Mouse (Mus musculus) small intestine, adult 2 months (tissue): Measurements from ENCODE around the gene Pif1. TPM values are rescaled to one million over a fixed set of nuclear protein-coding genes. Genes with fewer than 3 reads are reported as not detected.

Experiments used
- H3K27ac ChIP-seq: fragments of 200-500 bp; 2 replicates; pipeline ENCODE4 v1.5.1; 2012; ENCODE audit warnings: low read depth, low read length, control low read depth, inconsistent platforms; ENCODE audit not compliant: insufficient read depth
- H3K27me3 ChIP-seq: fragments of 200-500 bp; 2 replicates; pipeline ENCODE4 v1.6.1; 2012; ENCODE audit warnings: mild to moderate bottlenecking, moderate library complexity, low read length, inconsistent platforms; ENCODE audit not compliant: control insufficient read depth, insufficient read depth
- H3K36me3 ChIP-seq: fragments of 200-500 bp; 2 replicates; pipeline ENCODE4 v1.6.1; 2012; ENCODE audit warnings: mild to moderate bottlenecking, low read length, control low read depth, inconsistent platforms; ENCODE audit not compliant: control insufficient read depth, insufficient read depth
- H3K4me1 ChIP-seq: fragments of 200-500 bp; 2 replicates; pipeline ENCODE4 v1.6.1; 2012; ENCODE audit warnings: low read length, inconsistent platforms, mixed read lengths; ENCODE audit not compliant: control insufficient read depth, insufficient read depth, insufficient read length
- H3K4me3 ChIP-seq: fragments of 200-500 bp; 2 replicates; pipeline ENCODE4 v1.5.1; 2012; ENCODE audit warnings: low read depth, mild to moderate bottlenecking, control low read depth, inconsistent platforms, low read length, moderate library complexity
- CTCF ChIP-seq: fragments of 200-500 bp; IDR thresholded peaks from 2 replicates; pipeline ENCODE4 v1.5.1; 2012; ENCODE audit warnings: low read depth, mild to moderate bottlenecking, control low read depth, inconsistent platforms, low read length, moderate library complexity, mixed read lengths; ENCODE audit not compliant: insufficient replicate concordance, insufficient read length; ENCODE audit errors: extremely low read depth
- POLR2A ChIP-seq: fragments of 200-500 bp; IDR thresholded peaks from 2 replicates; pipeline ENCODE4 v1.6.1; 2012; ENCODE audit warnings: low read depth, mild to moderate bottlenecking, control low read depth, inconsistent platforms, low read length, moderate library complexity
- WGBS: fragments of 180-500 bp; shearing (Covaris S2); methylation state at CpG from one replicate; pipeline ENCODE4 v1.1.7; 2018; 5-methylcytosine and 5-hydroxymethylcytosine counted together
- polyA plus RNA-seq: library from polyadenylated mRNA; depleted of rRNA; stranded (reverse); fragments of >200 nt; gene quantifications from 2 replicates; pipeline ENCODE4 v1.2.3, GENCODE M21; 2012

Gene Pif1
- polyA plus RNA-seq, 1 experiment: 3.8 TPM

- H3K4me1 ChIP-seq: no peaks in the 10 kb centered on the region
- peaks cover 6% of the 10 kb centered on the region for H3K36me3 ChIP-seq
- no peak overlapping the region for H3K27ac ChIP-seq
- H3K4me3 ChIP-seq: no peak overlapping the region
- no peaks in the 10 kb centered on the region for H3K27me3 ChIP-seq
- WGBS: 41% methylated on average over 9 of the region's 11 CpGs
- peak; percentile 53; the same call in 1 of the 2 replicates for TF ChIP-seq CTCF
- no peak for TF ChIP-seq POLR2A
These were observed 11.8 kb downstream of the Pif1 start for GRCm38 (mm10) chr9:65598765-65599249.

- Histone ChIP-seq H3K4me3 (no peak overlapping the region), H3K36me3 (no peaks in the 10 kb centered on the region), H3K4me1 (no peaks in the 10 kb centered on the region), H3K27me3 (no peaks in the 10 kb centered on the region), H3K27ac (no peak overlapping the region)
- 53% methylated on average over 2 of the region's 2 CpGs for WGBS
- TF ChIP-seq CTCF (no peak), POLR2A (no peak)
These were observed 14.0 kb downstream of the Pif1 start for GRCm38 (mm10) chr9:65600951-65601350.

DNA sequence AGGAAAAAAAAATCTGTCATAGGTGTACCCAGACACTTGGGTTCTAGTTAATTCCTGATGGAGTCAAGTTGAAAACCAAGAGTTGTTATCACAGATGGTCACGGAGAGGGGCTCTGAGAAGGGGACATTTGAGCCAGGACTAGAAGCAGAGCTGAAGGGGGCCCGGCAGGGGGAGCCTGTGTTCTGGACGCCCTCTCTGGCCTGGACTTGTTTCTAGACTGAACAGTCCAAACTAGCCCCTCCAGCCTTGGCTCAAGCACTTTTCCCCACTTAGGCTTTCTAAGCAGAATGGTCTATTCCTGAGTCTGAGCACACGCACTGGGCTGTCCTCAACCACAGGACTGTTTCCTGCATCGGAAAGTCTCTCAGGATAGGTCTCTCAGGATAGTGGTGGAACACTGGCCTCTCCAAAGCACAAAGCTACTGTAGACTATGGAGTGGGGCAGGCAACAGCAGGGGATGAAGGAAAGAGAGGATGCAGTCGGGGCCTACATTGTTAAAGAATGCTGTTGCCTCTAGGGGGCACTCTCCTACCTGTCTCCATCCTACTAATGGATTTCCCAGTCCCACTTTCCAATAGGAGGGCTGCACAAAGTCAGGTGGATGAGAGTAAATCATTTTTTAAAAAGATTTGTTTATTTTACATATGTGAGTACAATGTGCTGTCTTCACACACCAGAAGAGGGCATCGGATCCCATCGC, 16.6 kb downstream of the Pif1 start:
- WGBS: 64% methylated on average over 8 of the region's 8 CpGs
- Histone ChIP-seq H3K4me1 (no peaks in the 10 kb centered on the region), H3K4me3 (no peak overlapping the region), H3K27ac (no peak overlapping the region), H3K36me3 (no peaks in the 10 kb centered on the region), H3K27me3 (no peaks in the 10 kb centered on the region)
- no peak for TF ChIP-seq POLR2A
- 0 out of 2 replicates have a peak, but pooled peaks have one; percentile 10 for TF ChIP-seq CTCF

DNA sequence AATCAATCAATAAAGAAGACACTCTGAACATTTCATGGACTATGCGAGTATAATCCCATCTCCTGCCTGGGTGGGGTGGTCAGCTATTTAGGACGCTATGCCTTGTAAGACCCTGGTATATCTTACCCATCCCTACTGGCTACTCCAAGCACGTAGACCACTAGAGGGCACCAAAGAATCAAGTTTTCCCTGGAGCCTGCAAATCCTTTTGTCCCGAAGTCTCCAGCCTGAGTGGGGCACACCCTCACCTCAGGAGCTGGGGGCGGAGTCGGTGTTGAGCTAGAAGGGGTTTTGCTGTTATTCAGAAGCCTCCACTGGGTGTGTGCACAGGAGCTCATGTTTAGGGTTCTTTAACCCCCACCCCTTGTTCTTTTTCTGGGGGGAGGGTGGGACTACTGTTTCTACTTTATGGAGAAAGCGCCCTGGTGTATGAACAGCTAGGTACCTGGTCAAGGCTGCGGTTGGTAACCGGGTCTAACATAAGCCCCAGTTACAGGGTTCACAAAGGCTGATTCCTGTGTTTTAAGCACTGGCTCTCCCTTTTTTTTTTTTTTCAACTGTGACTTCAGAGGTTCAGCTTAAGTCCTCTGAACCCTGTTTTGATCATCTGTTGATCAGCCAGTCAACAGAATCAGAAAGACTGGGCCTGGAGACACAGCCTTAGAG, 18.6 kb downstream of the Pif1 start:
- TF ChIP-seq CTCF: peak; percentile 75; the same call in 1 of the 2 replicates
- no peak for TF ChIP-seq POLR2A
- Histone ChIP-seq H3K4me3 (no peak overlapping the region), H3K27me3 (no peaks in the 10 kb centered on the region), H3K36me3 (no peaks in the 10 kb centered on the region), H3K27ac (no peak overlapping the region), H3K4me1 (no peaks in the 10 kb centered on the region)
- 14% methylated on average over 9 of the region's 9 CpGs for WGBS

- 68% methylated on average over 9 of the region's 9 CpGs for WGBS
- H3K27ac ChIP-seq: peak overlapping the region; percentile 52; the same call in 1 of the 2 replicates
- H3K36me3 ChIP-seq: no peaks in the 10 kb centered on the region
- no peaks in the 10 kb centered on the region for H3K27me3 ChIP-seq
- no peak for TF ChIP-seq CTCF
- TF ChIP-seq POLR2A: no peak
- H3K4me1 ChIP-seq: no peaks in the 10 kb centered on the region
- no peak overlapping the region for H3K4me3 ChIP-seq
These were observed 19.6 kb downstream of the Pif1 start for GRCm38 (mm10) chr9:65606321-65607109.

- no peaks in the 10 kb centered on the region for H3K27me3 ChIP-seq
- WGBS: 78% methylated on average over 2 of the region's 2 CpGs
These were observed 20.2 kb downstream of the Pif1 start for GRCm38 (mm10) chr9:65607120-65607519.

DNA sequence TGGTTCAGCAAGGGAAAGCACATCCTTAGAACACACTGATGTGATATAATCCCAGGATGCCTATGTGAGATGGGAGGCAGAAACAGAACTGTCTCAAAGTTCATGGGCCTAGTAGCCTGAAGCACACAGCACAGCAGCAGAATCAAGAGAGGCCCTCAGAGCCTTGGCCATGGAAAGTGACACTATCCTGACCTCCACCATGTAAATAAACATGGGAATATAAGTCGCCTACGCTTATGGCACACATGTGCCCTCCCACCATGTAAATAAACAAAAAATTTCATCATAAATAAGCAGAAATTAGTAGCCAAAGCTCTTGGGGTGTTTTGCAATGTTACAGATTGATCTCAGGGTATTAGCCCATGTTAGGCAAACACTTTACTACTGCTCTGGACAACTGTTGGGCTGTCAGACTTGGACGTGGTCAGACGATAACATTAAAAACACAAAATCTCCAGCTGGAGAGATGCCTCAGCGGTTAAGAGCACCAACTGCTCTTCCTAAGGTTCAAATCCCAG, 25.1 kb downstream of the Pif1 start:
- no peaks in the 10 kb centered on the region for H3K36me3 ChIP-seq
- 83% methylated on average over 5 of the region's 5 CpGs for WGBS
- H3K4me3 ChIP-seq: no peak overlapping the region
- TF ChIP-seq POLR2A (no peak), CTCF (no peak)
- H3K27me3 ChIP-seq: no peaks in the 10 kb centered on the region
- no peaks in the 10 kb centered on the region for H3K4me1 ChIP-seq
- no peak overlapping the region for H3K27ac ChIP-seq

More at GRCm38 (mm10) chr9:65607120-65607519, 20.2 kb downstream of the Pif1 start:
- no peak overlapping the region for H3K4me3 ChIP-seq
- H3K4me1 ChIP-seq: no peaks in the 10 kb centered on the region
- no peaks in the 10 kb centered on the region for H3K36me3 ChIP-seq
- peak overlapping the region; percentile 47; the same call in 1 of the 2 replicates for H3K27ac ChIP-seq
- TF ChIP-seq POLR2A: no peak
- no peak for TF ChIP-seq CTCF
